ENCODE assay signal across 7 mouse cellular contexts in the genomic region with DNA sequence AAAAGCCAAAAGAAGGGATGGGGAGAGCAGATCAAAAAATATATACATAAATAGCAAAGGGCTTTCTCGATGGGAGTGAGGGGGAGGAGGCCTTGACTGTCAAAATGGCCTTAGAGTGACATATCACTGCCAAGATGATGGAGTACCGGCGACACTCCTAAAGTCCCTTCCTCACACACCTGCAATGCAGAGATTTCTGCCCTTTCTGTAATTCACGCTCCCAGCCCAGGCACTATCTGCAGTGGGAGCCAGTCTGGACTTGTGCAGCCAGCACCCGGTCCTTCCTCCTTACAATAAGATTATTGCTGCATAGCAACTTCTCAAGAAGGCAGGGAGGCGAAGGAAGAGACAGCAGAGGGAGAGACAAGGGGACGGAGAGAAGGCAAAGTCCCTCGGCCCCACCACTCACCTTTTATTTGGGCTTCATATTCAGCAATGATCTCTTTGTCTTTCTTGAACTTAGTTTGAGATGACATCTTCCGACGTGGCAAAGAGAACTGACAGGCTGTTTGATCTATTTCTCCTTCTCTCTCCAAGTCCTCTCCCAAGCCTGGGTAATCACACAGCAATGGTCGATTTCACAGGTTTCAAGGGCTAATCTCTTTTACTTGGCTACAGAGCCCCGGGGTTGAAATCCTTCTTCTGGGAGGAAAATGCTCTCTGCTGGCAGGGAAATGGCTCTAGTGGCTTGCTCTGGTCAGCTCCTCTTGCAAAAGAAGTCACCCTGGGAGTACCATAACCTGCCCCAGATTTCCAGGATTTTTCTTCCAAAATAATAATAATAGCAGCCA. TPM values are rescaled to one million over a fixed set of nuclear protein-coding genes. Genes with fewer than 3 reads are reported as not detected.
DNase-seq lines count a peak whose midpoint lies in the region; ATAC-seq and TF ChIP-seq lines count a peak whose summit lies in the region.

No protein-coding gene starts in this region.

- no peak overlapping the region for H3K27ac ChIP-seq in lung, postnatal 0 days (ENCODE audit: low read length)
- no peak overlapping the region for H3K27ac ChIP-seq in brown adipose tissue, adult 24 weeks (replicated peaks; ENCODE audit: low read depth, low read length)
- H3K27ac ChIP-seq in forebrain, embryonic 11.5 days (ENCODE audit: low read depth, low read length): peak overlapping the region; percentile 84
- H3K27ac ChIP-seq in intestine, postnatal 0 days (ENCODE audit: low read depth, low read length): no peak overlapping the region

- TF ChIP-seq CTCF in lung, postnatal 0 days (IDR thresholded peaks at IDR 0.05): no peak
- TF ChIP-seq CTCF in intestine, postnatal 0 days (IDR thresholded peaks at IDR 0.05; ENCODE audit: low read depth): no peak

- peak overlapping the region; percentile 51 for H3K4me3 ChIP-seq in lung, postnatal 0 days (ENCODE audit: low read depth, low read length)
- peak overlapping the region; percentile 51 for H3K4me3 ChIP-seq in brown adipose tissue, adult 24 weeks (ENCODE audit: insufficient read depth, low read depth, low read length)
- peak overlapping the region; percentile 79 for H3K4me3 ChIP-seq in forebrain, embryonic 11.5 days (ENCODE audit: low read depth, low read length)
- peak overlapping the region; percentile 53 for H3K4me3 ChIP-seq in intestine, postnatal 0 days (ENCODE audit: low read depth, low read length)

- no peaks in the 10 kb centered on the region for H3K36me3 ChIP-seq in lung, postnatal 0 days (ENCODE audit: insufficient read depth, low read length)
- H3K36me3 ChIP-seq in forebrain, embryonic 11.5 days (ENCODE audit: control insufficient read depth, insufficient read depth, low read length): peaks cover 5% of the 10 kb centered on the region; the same call in 1 of the 2 replicates
- no peaks in the 10 kb centered on the region for H3K36me3 ChIP-seq in intestine, postnatal 0 days (ENCODE audit: control insufficient read depth, insufficient read depth)

- H3K9ac ChIP-seq in lung, postnatal 0 days (replicated peaks; ENCODE audit: low read depth): no peak overlapping the region
- peak overlapping the region; percentile 71 for H3K9ac ChIP-seq in forebrain, embryonic 11.5 days (ENCODE audit: low read length)
- no peak overlapping the region; the same call in 1 of the 2 replicates for H3K9ac ChIP-seq in intestine, postnatal 0 days (ENCODE audit: low read depth, low read length)

- WGBS in lung, postnatal 0 days: 9% methylated on average over 12 of the region's 12 CpGs
- 4% methylated on average over 12 of the region's 12 CpGs for WGBS in forebrain, embryonic 11.5 days
- 13% methylated on average over 12 of the region's 12 CpGs for WGBS in intestine, postnatal 0 days

- ATAC-seq in lung, postnatal 0 days: peak; percentile 1; the same call in 1 of the 2 replicates
- ATAC-seq in forebrain, embryonic 11.5 days (replicated peaks; ENCODE audit: low FRiP score): no peak
- ATAC-seq in intestine, postnatal 0 days: no peak

- H3K9me3 ChIP-seq in lung, postnatal 0 days (ENCODE audit: low read length): no peaks in the 10 kb centered on the region
- H3K9me3 ChIP-seq in forebrain, embryonic 11.5 days (ENCODE audit: control insufficient read depth, low read length): no peaks in the 10 kb centered on the region
- no peaks in the 10 kb centered on the region for H3K9me3 ChIP-seq in intestine, postnatal 0 days (ENCODE audit: control insufficient read depth)

- H3K27me3 ChIP-seq in lung, postnatal 0 days (replicated peaks; ENCODE audit: insufficient read depth, low read length): no peaks in the 10 kb centered on the region
- H3K27me3 ChIP-seq in forebrain, embryonic 11.5 days (ENCODE audit: control insufficient read depth, insufficient read depth, low read length): no peaks in the 10 kb centered on the region
- no peaks in the 10 kb centered on the region for H3K27me3 ChIP-seq in intestine, postnatal 0 days (replicated peaks; ENCODE audit: control insufficient read depth, insufficient read depth, low read length)

- DNase-seq in lung, postnatal 0 days (ENCODE audit: low spot score): peak; percentile 24
- no peak for DNase-seq in lung, postnatal 14 days
- no peak for DNase-seq in forebrain, embryonic 11.5 days (ENCODE audit: low spot score)
- peak; percentile 50 for DNase-seq in neural tube, embryonic 10.5 days (ENCODE audit: extremely low spot score, low spot score)
- DNase-seq in right cerebral cortex, postnatal 10 days (ENCODE audit: low spot score in 2 of 2): no peak

- H3K4me1 ChIP-seq in lung, postnatal 0 days (ENCODE audit: insufficient read depth, low read depth, low read length): 0 out of 2 replicates have a peak, but pooled peaks cover 3% of the 10 kb centered on the region
- peaks cover 2% of the 10 kb centered on the region; the same call in 1 of the 2 replicates for H3K4me1 ChIP-seq in brown adipose tissue, adult 24 weeks (ENCODE audit: control insufficient read depth, insufficient read depth, insufficient read length, low read length)
- peaks cover 20% of the 10 kb centered on the region for H3K4me1 ChIP-seq in forebrain, embryonic 11.5 days (replicated peaks; ENCODE audit: control insufficient read depth, insufficient read depth, low read length)
- no peaks in the 10 kb centered on the region; the same call in 1 of the 2 replicates for H3K4me1 ChIP-seq in intestine, postnatal 0 days (replicated peaks; ENCODE audit: control insufficient read depth, insufficient read depth, low read length)

- TF ChIP-seq EP300 in lung, postnatal 0 days (IDR thresholded peaks at IDR 0.05): no peak

- H3K4me2 ChIP-seq in lung, postnatal 0 days (replicated peaks; ENCODE audit: low read depth, low read length): peak overlapping the region; percentile 79
- H3K4me2 ChIP-seq in forebrain, embryonic 11.5 days (ENCODE audit: low read depth, low read length, severe bottlenecking): peak overlapping the region; percentile 76
- H3K4me2 ChIP-seq in intestine, postnatal 0 days (replicated peaks; ENCODE audit: low read depth): peak overlapping the region; percentile 75

RNA-seq across cellular contexts. Expression of a gene that starts 0.8 kb away (rescaled TPM):
- polyA plus RNA-seq in lung, postnatal 0 days (2015; fragmentation: Nextera tagmentation; extraction: Ambion mirVana): 0.30 and 0.35 TPM in 2 replicates
- polyA plus RNA-seq in brown adipose tissue, adult 24 weeks (2012; ENCODE audit: insufficient read depth, insufficient read length, missing spikeins): 0.71 TPM in 1 of 2 replicates, not detected in the other
- 37.8 and 38.5 TPM in 2 replicates for polyA plus RNA-seq in forebrain, embryonic 11.5 days (2014; fragmentation: Nextera tagmentation; extraction: Ambion mirVana)
- 0.50 and 0.58 TPM in 2 replicates for polyA plus RNA-seq in intestine, postnatal 0 days (2015; fragmentation: Nextera tagmentation; extraction: Ambion mirVana)

Comparison
In these comparisons a context has a peak if more than half of its experiments do, and no peak if none do; other contexts are left out.
1. DNase-seq: peak in lung, postnatal 0 days (single experiment) and neural tube, embryonic 10.5 days (single experiment); none in lung, postnatal 14 days (single experiment), forebrain, embryonic 11.5 days (single experiment) and right cerebral cortex, postnatal 10 days (0 of 2).
2. RNA of a gene that starts 0.8 kb away (polyA plus RNA-seq): 37.8 to 38.5 TPM in forebrain, embryonic 11.5 days; 0.71 TPM in brown adipose tissue, adult 24 weeks, 0.50 to 0.58 TPM in intestine, postnatal 0 days and 0.30 to 0.35 TPM in lung, postnatal 0 days; every median in the first group is over 10 times any median in the second.
3. Peak in every context shown above with its lines, with median percentiles within 50 percentile points of each other: H3K4me2 ChIP-seq and H3K4me3 ChIP-seq.